Mouse (Mus musculus) layer of hippocampus, postnatal 25 days (tissue): Measurements from ENCODE around the gene Fam172a. TPM values are rescaled to one million over a fixed set of nuclear protein-coding genes. Genes with fewer than 3 reads are reported as not detected.

Experiments used
- DNase-seq, 2 experiments: peaks; one replicate each; pipeline ENCODE4 v3.0.0; 2022; ENCODE audit warnings: mixed read lengths in 2 of 2, low spot score in 1 of 2; ENCODE audit errors: extremely low spot score in 1 of 2
- total RNA-seq, 2 experiments: library from RNA; stranded (reverse); gene quantifications; 2 replicates each; pipeline ENCODE4 v1.2.3; 2021

Gene Fam172a
- total RNA-seq, 2 experiments from 2014 or later, result 34.5 to 37.3 TPM

DNA sequence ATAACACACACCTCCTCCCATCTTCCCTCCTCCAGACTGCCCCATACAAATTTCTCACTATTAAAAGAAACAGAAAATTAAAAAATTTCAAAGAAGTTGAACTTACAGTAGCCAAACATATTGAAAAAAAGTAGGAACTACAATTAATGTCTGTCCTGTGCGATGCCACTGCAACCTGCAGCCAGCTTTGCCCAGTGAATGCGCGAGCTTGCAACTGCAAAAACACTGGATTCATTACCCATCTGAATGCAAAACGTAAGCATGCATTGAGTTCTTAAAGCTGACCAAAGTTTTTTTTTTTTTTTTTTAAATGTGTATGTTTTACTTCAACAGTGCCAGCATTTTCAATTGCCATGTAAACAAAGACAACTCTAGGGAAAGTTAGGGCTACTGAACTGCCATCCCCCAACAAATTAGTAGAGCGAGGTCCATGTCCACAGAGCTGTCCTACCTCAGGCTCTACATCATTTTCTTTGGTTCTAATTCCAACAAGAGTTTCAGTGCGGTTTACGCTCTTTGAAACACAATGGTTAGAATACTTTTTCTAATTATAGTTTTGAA lies 494.5 kb downstream of the Fam172a start:
- DNase-seq, result peak; percentile 16 to 22

DNA sequence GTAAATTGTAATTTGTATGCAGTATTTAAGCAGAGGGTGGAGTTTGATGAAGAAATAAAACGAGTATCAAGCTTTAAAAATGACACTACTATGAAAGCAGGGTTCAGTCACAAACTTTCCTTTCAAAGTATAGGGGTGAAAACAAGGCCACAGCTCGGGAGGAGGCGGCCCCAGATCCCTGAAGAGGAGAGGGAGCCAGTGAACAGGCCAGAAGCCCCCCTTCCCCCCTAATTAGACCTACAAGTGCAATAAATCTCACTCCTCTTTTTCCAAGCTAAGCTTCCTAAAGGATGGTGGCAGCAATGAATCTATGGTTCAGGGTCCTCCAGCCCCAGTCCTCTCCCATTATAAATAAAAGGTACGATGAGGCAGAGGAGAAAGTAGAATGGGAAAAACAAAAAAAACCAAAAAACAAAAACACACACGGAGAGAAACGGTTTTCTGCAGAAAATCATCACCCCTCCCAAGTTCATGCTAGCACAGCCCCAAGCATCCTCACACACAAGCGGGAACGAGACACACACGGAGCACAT lies 495.5 kb downstream of the Fam172a start:
- DNase-seq, result peak in 1 of 2 experiments; percentile 10

GRCm38 (mm10) chr13:78197819-78198390 lies 496.1 kb downstream of the Fam172a start:
- DNase-seq, result peak; percentile 35 to 60

GRCm38 (mm10) chr13:78198391-78198870 lies 496.6 kb downstream of the Fam172a start:
- peak; percentile 29 to 57 for DNase-seq

DNA sequence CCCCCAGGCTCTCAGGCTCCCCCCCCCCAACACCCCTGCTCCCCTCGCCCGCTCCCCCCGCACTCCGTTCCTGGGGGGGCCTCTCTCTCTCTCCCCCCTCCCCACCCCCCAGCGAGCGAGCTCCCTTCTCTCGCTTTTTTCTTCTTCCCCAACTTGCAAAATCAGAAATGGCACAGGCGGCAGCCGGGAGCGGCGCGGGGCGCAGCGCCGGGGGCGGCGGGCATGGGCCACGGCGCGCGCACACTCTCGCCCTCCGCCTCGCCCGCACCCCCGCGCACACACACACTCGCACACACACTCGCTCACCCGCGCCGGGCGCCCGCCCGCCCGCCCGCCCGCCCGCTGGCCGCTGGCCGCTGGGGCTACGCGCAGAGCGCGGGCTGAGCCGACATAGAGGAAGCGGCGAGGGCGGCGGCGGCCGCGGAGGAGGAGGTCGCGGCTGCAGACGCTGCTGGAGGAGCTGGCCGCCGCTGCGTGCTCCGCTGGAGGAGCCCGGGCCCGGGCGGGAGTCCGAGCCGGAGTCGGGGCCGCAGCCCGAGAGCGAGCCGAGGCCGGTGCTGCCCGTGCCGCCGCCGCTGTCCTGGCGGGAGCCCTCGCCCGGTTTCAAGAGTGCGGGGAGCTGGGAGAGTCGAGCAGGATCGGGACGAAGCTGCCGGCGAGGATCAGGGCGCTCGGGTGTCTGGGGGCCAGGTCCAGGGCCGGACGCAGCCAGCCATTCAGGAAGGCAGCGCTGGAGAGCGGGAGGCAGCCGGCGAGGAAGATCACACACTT lies 497.2 kb downstream of the Fam172a start:
- peak; percentile 51 to 54 for DNase-seq

DNA sequence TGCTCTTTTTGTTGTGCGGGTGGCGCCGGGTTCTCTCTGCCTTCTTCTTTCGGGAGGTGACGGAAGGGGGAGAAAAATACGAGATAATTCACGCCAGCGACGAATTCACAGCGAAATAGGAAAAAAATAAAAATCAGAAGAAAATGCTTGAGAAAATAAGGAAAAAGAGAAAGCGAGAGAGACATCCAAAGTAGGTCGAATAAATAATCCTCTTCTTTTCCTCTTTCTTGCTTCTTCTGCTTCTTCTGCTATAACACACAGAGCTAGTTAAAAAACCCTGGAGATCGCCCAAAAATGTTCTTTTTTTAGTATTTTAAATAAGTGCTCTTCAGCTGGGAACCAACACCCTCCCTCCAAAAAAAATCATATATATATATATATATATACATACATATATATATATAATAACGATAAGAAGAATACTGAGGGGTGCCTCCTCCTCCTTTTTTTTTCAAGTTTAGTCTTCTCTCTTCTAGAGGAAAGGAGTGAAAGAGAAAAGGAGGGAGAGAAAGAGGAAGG lies 497.9 kb downstream of the Fam172a start, which contains the start of gene Nr2f1:
Gene Nr2f1, minus strand, starts transcription at position 116 of the 519 bp plus-strand sequence.
- no peak for DNase-seq

DNA sequence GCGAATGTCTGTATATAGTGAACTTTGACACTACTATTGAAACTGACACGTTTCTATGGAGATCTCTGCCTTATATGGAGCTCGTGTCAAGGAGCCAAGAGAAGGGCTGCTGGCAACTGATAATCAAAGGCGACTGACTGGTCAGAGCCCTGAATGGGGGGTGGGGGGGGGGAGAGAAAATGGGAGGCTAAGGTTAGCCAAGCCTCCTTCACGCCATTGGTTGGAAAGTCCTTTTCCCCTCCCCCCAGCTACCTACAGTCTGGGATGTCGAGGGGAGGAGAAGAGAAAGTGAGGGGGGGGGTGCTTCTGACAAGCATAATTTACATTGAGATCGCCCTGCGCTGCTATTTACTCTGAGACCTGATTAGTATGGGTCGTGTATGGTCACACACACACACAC lies 498.6 kb downstream of the Fam172a start:
- peak in 1 of 2 experiments; percentile 42 for DNase-seq

DNA sequence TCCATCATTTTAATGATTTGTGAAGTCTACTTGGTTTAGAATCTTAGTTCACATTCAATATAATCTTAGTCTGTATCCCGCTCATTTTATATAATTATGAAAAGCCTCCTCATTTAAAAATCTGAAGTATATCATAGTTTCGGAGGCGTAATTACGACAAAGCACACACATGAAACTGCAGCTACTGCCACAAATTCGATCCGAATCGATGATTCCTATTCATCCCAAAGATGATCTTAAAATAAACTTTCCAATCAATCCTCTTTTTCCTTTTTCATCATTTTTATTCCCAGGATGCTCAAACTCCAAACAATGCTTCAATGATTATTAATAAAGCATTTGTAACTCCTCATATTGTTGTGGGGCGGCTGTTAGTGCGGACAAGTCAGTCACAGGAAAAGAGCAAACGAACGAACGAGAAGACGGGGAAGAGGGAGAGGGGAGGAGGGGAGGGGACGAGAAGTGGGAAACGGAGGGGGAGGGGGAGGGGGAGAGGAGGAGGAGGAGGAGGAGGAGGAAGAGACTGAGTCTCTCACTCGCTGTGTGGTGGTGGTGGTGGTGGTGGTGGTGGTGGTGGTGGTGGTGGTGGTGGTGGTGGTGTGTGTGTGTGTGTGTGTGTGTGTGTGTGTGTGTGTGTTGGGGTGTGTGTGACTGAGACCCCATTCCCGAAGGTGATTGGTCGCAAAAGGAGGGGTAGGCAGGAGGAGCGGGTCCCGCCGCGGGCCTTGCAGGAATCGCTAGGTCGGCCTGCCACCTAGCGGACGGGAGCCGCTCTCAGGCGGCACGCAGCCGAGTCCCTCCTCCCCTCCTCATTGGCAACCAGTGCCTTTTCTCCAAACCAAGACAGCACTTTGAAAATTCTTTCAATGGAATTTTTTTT lies 499.4 kb downstream of the Fam172a start:
- DNase-seq, result peak; percentile 86 to 88

GRCm38 (mm10) chr13:78201871-78202565 lies 500.2 kb downstream of the Fam172a start:
- peak in 1 of 2 experiments; percentile 11 for DNase-seq

GRCm38 (mm10) chr13:78202574-78203347 lies 500.9 kb downstream of the Fam172a start:
- peak; percentile 48 to 66 for DNase-seq

DNA sequence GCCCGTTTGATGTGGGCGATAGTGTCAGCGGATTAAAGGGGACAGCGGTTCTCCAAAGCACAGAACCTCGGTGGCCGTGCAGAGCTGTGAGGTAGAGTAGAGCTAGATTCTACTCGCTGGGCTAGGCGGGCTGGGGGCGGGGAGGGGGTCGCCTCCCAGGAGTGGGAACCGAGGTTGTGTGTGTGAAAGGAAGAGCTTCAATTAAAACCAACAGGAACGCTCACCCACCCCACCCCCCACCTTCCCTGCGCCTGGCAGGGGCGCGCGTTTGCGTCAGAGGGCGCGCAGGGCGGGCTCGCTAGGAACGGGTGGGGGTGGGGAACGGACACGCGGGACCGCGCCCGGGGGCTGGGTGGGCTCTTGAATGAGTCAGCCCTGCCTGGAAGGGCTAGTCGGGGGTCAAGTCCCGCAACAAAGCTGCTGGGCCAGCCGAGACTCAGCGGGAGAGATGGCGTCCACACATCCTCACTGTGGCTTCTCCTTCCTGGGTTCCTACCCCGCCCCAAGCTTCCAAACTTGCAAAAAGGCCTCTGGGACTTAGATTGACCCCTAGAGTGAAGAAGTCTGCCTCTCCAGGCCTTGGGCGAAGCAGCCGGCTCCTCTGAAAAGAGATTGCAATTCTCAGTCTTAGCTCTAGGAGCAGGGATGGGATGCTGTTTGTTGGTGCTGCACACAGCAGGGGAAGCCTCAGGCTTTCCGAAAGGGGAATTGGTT lies 501.7 kb downstream of the Fam172a start:
- peak; percentile 74 to 81 for DNase-seq

DNA sequence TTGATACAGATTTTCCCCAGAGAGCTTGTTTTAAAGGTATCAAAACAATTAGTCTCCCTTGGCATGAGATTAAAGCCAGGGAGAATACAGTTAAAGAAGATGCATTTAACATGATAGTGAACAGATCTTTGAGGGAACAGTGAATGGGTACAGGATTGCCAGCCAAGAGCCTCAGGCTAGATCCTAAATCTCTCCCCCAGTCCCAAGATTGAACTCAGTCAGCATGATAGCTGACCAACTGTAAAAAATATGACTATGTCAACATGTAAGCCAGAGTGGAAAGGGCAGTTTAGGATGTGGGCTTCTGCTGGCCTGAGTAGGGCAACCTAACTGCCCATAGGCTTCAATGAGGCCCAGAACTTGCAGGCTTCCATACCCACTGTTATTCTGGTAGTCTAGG lies 503.6 kb downstream of the Fam172a start:
- no peak for DNase-seq

GRCm38 (mm10) chr13:78206891-78207430 lies 505.1 kb downstream of the Fam172a start:
- no peak for DNase-seq

DNA sequence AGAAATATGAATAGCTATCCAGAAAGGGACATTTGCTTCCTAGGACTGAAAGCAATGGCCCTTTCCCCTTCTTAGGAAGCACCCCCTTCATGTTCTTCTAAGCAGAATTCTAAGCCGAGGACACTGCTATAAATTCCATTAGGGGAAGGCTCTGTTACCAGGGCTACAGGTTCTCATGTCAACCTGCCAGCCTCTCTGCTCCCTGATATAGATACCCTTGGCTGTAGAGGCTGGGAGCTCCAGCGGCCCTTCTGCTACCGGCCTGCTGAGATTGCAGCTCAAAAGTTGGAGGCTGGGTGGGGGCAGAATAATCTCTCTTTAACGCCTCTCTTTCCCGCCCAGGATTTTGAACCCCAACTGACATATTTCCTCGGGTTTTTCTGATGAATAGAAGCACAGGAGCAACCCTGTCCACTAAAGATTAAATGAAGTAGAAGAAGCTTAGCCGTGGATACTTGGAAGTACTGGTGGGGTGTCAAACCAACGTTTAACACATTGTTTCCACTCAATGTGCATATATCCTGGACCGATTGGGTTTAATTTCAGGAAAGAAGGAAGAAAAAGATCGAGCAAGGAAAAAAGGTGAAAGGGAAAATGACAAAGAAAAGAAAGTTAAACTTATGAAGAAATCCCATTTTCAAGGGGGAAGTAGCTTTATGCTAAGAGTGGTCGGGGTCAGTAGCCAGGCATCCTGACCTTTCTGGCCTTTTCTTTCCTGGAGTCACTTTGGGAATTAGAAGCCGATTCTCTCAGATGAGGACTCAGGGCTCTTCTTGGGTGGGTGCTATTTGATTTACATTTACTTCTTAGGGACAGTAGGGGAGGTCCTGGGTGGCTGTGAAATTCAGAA lies 506.2 kb downstream of the Fam172a start:
- peak; percentile 21 to 24 for DNase-seq

DNA sequence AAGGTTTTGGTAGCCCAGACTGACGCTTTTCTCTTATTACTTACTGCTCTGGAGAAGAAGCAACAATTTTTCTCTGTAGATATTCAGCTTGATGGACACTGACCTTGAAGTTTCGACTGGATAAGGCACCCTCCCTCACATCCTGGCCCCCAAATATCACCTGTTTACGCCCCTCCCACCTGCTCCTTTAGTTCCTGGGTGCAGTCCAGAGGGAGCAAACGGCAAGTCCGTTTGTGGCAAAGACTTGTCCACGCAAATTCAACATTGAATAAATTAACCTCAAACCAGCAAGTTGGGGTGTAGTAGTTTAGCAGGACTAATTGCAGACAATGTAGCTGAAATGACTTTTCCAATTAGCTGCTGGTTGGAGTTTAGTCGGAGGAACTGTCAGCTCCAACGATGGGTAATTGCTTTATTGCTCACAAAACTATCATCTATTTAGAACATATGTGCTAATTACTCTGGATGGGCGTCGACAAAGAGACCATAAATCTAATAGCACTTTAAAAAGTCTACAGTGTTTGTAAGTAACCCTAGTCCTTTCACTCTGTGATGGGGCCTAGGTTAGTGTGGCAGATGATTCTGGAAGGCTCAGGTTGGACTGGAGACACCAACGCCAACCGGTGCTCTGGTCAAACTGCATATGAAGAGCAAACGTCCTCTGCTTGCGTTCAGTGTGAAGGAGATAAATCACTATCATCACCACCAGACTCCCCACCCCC lies 507.0 kb downstream of the Fam172a start:
- no peak for DNase-seq

- DNase-seq, result peak in 1 of 2 experiments; percentile 59
Measured at GRCm38 (mm10) chr13:78209611-78210028, 507.8 kb downstream of the Fam172a start.
